Mouse (Mus musculus): ENCODE data around the gene Inpp5f.

Inpp5f gene

GRCm38 (mm10) chr7:128739462-128740277 lies 128.5 kb downstream of the Inpp5f start:
- DNase-seq (ENCODE audit: low spot score), result peak; percentile 37

- peak; percentile 94 for DNase-seq (ENCODE audit: low spot score)
Measured at GRCm38 (mm10) chr7:128740334-128740733, 129.2 kb downstream of the Inpp5f start, which contains the start of gene Mcmbp. TSS of gene Mcmbp (minus strand) at chr7:128740495.

- DNase-seq (ENCODE audit: low spot score), result no peak
Measured at GRCm38 (mm10) chr7:128743898-128744297, 132.8 kb downstream of the Inpp5f start.

GRCm38 (mm10) chr7:128744684-128745485 lies 133.8 kb downstream of the Inpp5f start, which contains the start of gene Sec23ip:
TSS of gene Sec23ip (plus strand) at chr7:128744943.
- peak; percentile 98 for DNase-seq (ENCODE audit: low spot score)

Data from retina, embryonic 14.5 days (tissue).